Mouse (Mus musculus) thymus, adult 2 months (tissue): Measurements from ENCODE around the gene Trpt1.

ENCODE experiments used
- CTCF ChIP-seq: fragments of 200-500 bp; IDR thresholded peaks from 2 replicates; pipeline ENCODE4 v1.5.1; 2012; ENCODE audit warnings: mild to moderate bottlenecking, control low read depth, low read length, moderate library complexity, borderline replicate concordance; ENCODE audit not compliant: control insufficient read depth, poor library complexity, insufficient read depth; ENCODE audit errors: extremely low read depth
- POLR2A ChIP-seq: fragments of 200-500 bp; IDR thresholded peaks from 2 replicates; pipeline ENCODE4 v1.6.1; 2012; ENCODE audit warnings: mild to moderate bottlenecking, low read length, control low read depth, moderate library complexity; ENCODE audit not compliant: control insufficient read depth, poor library complexity, insufficient read depth; ENCODE audit errors: extremely low read depth

DNA sequence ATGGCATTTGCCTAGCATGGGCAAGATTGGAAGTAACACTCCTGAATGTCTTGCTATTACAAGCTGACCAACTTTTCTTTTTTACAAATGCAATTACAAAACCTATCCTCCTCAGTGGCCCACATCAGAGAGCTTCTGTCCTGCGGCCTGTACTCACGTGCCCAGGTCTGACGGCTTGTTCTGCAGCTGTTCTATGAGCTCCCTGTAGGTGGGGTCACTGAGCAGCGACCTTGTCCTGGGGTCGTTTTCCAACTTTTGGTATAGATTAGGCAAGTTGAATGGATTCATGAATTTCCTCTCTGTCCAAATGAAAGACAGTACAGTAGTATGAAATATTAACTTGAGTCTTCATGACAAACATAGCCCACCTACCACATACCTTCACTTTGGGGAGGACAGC is 38.1 kb downstream of the Trpt1 start:
- TF ChIP-seq POLR2A = no peak
- TF ChIP-seq CTCF = no peak
